Mouse (Mus musculus) frontal cortex, adult 2 months (tissue): ENCODE data around the gene Zfy2. TPM values are rescaled to one million over a fixed set of nuclear protein-coding genes. Genes with fewer than 3 reads are reported as not detected.

Experiments used
- DNase-seq, 2 experiments: peaks; one replicate each; pipeline ENCODE4 v3.0.0; 2022; ENCODE audit warnings: low spot score in 1 of 2; ENCODE audit errors: extremely low spot score in 1 of 2
- polyA plus RNA-seq: library from polyadenylated mRNA; depleted of rRNA; stranded (reverse); fragments of >200 nt; gene quantifications from 2 replicates; pipeline ENCODE4 v1.2.3, GENCODE M21; 2012; rRNA removed

Zfy2 gene
- polyA plus RNA-seq, result not detected in 2 replicates

DNA sequence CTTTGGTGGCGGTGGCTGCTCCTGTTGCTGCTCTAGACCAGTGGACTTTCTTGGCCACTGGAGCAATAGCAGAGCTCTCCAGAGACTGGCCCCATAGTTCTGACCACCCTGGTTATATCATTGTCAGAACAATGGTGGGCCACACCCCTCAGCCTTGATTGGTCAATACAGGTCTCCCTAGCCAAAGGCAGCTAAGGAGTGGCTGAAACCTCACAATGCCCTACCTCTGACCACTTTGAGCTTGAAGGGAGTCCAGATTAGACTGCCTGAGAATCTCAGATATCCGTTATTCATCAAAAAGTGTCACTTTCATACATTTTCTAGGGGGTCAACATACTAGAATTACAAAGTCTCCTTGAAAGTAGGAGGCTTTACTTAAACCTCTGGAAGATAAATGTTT is at the start of gene Zfy2:
Gene Zfy2, minus strand, starts transcription at position 101 of the 400 bp plus-strand sequence.
- no peak for DNase-seq
